Mouse (Mus musculus) olfactory bulb, adult 2 months (tissue): ENCODE measurements around the gene Ak6. TPM values are rescaled to one million over a fixed set of nuclear protein-coding genes. Genes with fewer than 3 reads are reported as not detected.
A peak's percentile ranks its signal among the peaks of the same experiment; 100 is the strongest.

Source experiments
- H3K27ac ChIP-seq: fragments of 200-500 bp; 2 replicates; pipeline ENCODE4 v1.5.1; 2012; ENCODE audit warnings: low read depth, low read length; ENCODE audit not compliant: insufficient read depth
- H3K4me1 ChIP-seq: fragments of 200-500 bp; 2 replicates; pipeline ENCODE4 v1.6.1; 2012; ENCODE audit warnings: low read length; ENCODE audit not compliant: control insufficient read depth, insufficient read depth
- H3K4me3 ChIP-seq: fragments of 200-500 bp; 2 replicates; pipeline ENCODE4 v1.5.1; 2012; ENCODE audit warnings: mild to moderate bottlenecking, low read depth, low read length, moderate library complexity; ENCODE audit not compliant: insufficient read depth
- CTCF ChIP-seq: fragments of 200-500 bp; IDR thresholded peaks from 2 replicates; pipeline ENCODE4 v1.5.1; 2012; ENCODE audit warnings: low read depth, mild to moderate bottlenecking, low read length, moderate library complexity; ENCODE audit not compliant: insufficient read depth
- POLR2A ChIP-seq: fragments of 200-500 bp; IDR thresholded peaks from 2 replicates; pipeline ENCODE4 v1.6.1; 2012; ENCODE audit warnings: mild to moderate bottlenecking, low read depth, low read length, moderate library complexity; ENCODE audit not compliant: insufficient read depth
- WGBS: fragments of 180-500 bp; shearing (Covaris S2); methylation state at CpG from one replicate; pipeline ENCODE4 v1.1.7; 2018; 5-methylcytosine and 5-hydroxymethylcytosine counted together
- polyA plus RNA-seq: library from polyadenylated mRNA; stranded (reverse); fragments of >200 nt; gene quantifications from 2 replicates; pipeline ENCODE4 v1.2.4, GENCODE M21; 2012; ENCODE audit warnings: low replicate concordance; ENCODE audit not compliant: missing spikeins, insufficient read depth, insufficient read length

Ak6 gene
- polyA plus RNA-seq, 1 experiment: not detected

DNA sequence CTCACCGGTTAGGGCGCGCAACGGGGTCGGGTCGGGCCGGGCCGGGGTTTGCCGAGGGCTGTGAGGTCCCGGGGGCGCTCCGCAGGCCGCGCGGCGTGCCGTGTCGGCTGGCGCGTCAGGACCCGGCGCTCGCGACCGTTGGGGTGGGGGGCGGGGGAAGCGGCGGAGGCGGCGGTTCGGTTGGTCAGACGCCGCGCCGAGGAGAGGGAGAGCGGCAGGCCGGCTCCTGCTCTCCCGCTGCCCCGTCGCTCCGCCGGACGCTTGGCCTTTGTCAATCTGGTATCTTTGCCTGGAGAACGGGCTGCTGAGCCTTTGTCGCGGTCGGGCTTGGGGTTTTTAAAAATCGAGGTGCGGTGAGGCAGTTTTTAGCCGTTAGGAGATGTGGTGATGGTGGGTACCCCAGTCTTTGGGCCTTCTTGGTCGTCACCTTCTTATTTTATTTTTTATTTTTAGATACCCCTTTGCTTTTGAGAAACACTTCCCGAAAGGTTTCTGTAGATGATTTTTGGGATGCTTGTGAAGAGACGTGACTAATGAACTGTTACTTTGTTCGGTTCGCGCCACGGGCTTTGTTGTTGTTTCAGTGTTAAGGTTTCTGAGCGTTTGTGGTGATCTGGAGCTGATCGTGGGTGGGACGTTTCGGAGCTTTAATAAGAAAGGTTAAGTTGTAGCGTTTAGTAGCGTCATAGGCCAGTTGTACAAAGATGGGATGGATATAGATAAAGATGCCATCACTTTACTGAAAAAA, 834 bp downstream of the Ak6 start, which contains the start of gene Taf9:
TSS of gene Taf9 (plus strand) at position 141 of the 748 bp plus-strand sequence.
- TF ChIP-seq POLR2A (no peak), CTCF (no peak)
- H3K4me3 ChIP-seq: peak within 1 kb of the TSS; percentile 97
- under 1% methylated on average over 63 of the region's 63 CpGs for WGBS
- peaks cover 9% of the 10 kb centered on the region for H3K4me1 ChIP-seq
- peak within 1 kb of the TSS; percentile 100 for H3K27ac ChIP-seq

DNA sequence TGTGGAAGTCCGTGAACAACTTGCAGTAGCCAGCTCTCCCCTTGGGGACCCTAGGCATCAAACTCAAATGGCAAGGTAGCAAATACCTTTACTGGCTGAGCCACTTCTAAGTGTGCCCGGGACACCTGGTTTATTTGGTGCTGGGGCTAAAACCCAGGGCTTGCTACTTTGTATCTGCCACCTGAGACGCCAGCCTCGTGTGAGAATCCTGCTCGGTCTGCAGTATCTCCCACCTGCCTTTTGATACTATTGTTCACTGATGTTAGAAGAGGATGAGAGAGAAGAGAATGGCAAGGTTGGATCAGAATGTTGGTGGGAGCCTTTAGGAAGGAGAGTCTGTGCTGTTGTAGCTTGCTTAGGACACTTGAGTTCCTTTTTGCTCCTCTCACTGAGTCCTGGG, 7.3 kb downstream of the Ak6 start:
- 91% methylated on average over 5 of the region's 5 CpGs for WGBS

DNA sequence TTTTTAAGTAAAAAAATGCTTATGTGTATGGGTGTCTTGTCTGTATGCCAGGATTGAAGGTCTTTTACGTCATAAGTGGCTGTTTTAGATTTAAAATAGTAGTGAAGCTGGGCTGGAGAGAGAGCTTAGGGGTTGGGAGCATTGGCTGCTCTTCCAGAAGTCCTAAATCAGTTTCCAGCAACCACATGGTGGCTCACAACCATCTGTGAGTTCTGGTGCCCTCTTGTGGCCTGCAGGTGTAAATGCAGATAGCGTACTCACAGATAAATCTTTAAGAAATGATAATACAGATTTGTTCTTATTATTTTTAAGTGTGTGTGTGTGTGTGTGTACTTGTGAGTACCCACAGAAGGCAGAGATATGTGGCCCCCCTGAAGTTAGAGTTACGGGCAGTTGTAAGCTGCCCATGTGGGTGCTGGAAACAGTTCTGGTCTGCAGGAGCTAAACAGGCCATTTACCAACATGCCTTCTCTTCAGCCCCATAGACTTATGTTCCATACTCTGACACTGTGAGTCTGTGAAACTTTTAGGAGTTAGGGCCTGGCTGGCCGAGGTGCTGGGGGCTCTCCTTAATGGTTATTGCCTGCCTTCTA, 9.2 kb downstream of the Ak6 start:
- Histone ChIP-seq H3K4me1 (no peaks in the 10 kb centered on the region), H3K27ac (no peak overlapping the region), H3K4me3 (no peak overlapping the region)
- 45% methylated on average over 4 of the region's 4 CpGs for WGBS
- TF ChIP-seq POLR2A (no peak), CTCF (no peak)

More for the DNA sequence above, 7.3 kb downstream of the Ak6 start:
- Histone ChIP-seq H3K27ac (no peak overlapping the region), H3K4me3 (no peak overlapping the region), H3K4me1 (peaks cover 5% of the 10 kb centered on the region; the same call in 1 of the 2 replicates)
- no peak for TF ChIP-seq CTCF

DNA sequence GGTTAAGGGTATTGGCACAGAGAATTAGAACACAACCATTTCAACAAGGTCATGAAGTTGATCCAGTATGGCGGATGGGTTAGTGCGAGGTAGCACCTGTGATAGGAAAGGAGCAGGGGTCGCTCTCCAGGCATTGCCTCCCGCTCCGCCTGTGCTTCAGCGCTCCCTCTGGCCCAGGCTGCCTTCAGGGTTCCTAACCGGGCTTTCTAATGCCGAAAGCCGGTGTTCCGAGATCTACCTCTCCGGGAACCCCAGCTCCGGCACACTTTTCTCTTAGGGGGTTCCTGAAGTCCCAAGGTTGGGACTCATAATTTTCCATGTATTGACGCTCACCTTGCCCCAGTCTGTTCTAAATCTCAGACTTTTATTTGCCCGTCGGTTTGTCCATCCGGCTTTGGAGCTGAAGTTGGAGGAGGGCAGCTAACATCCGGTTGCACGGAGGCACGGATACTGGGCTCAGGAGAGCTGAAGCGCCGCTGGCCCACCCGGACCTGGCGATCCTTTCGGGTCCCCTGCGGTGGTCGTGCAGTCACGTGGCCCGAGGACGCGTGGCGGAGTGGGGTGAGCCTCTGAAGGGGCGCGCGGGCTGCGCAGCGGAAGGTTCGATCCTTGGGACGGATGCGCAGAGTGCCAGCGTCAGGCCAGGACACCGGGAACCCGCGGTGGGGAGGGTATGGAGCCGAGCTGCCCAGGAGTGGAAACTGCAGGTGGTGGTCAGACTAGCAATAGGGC, 18.7 kb downstream of the Ak6 start, which contains the start of gene Ccdc125:
TSS of gene Ccdc125 (plus strand) at position 427 of the 732 bp plus-strand sequence.
- H3K27ac ChIP-seq: no peak within 1 kb of the TSS
- H3K4me3 ChIP-seq: peak within 1 kb of the TSS; percentile 35
- WGBS: under 1% methylated on average over 44 of the region's 44 CpGs
- peaks cover 7% of the 10 kb centered on the region; the same call in 1 of the 2 replicates for H3K4me1 ChIP-seq
- TF ChIP-seq CTCF: no peak

DNA sequence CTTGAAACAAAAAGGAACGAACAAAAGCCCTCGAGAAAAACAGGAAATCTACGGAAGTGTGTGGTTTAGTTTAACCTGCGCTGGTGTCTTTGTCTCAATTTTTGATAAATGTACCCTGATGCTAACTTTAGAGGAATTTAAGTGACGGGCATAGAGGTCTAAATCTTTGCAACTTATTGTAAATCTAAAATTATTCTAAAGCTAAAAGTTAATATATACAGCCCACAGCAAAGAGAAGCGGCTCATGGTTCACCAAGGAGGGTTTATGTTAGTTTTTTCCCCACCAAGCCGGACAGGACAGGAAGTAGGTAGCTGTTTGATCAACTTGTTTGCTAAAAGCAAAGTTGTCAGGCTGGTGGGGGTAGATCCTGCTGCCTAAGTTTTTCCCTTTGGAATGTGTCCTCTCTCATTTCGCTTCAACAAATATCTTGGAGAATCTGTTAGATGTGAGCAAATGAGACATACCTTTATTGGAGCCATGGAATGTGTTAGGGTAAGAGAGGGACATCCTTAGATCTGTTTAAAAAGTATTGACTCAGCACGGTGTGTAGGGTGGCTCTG, 19.5 kb downstream of the Ak6 start:
- TF ChIP-seq POLR2A (no peak), CTCF (no peak)
- WGBS: 69% methylated on average over 9 of the region's 9 CpGs
- Histone ChIP-seq H3K27ac (no peak overlapping the region), H3K4me3 (no peak overlapping the region), H3K4me1 (peaks cover 7% of the 10 kb centered on the region; the same call in 1 of the 2 replicates)

DNA sequence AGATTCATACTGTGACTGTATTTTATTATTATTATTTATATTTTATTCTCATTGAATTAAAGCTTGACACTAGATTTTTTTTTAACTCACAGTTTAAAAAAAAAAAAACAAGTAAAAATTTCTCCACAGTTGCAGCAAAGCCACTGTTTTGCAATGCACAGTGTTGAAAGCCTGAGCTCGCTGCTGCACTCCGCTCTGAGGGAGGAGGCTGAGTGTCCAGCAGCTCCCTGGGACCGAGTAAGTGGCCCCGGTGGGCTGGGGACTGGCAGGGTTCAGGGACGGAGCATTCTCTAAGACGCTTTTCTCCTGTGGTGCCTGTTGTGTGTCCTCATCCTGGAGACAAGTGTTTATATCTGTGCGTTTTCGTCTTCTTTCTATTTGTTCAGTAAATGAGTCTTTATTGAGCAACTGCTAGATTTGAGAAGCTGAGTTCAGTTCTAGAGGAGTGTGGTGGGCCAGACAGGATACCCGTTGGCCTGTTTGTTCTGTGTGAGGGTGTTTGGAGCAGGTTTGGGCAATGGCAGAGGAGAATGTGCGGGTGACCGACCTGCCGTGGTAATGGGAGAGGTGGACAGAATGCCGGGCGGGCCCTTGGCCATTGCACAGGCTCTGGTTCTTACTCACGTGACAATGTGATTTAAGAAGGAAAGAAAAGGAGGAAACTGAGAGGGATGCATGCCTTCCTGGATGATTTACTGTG, 25.3 kb downstream of the Ak6 start:
- Histone ChIP-seq H3K4me1 (no peaks in the 10 kb centered on the region), H3K27ac (no peak overlapping the region), H3K4me3 (no peak overlapping the region)
- whole genome bisulfite sequencing: 87% methylated on average over 15 of the region's 15 CpGs
- TF ChIP-seq CTCF (no peak), POLR2A (no peak)

DNA sequence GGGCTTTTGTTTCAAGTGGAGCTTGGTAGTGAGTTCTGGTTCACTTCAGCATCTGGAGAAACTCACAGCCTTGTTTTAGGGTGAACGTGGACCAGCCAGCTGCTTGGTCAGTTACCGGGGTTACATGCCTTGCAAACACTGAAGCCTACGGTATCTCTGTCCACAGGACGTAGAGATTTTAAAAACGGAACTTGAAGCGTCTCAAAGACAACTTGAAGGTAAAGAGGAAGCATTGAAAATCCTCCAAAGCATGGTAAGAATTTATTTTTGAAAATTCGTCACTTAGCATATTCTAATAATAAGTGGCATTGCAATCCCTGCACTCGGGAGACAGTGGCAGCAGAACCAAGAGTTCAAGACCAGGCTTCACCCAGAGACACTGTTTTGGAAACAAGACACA, 30.8 kb downstream of the Ak6 start:
- Histone ChIP-seq H3K4me3 (no peak overlapping the region), H3K4me1 (no peaks in the 10 kb centered on the region), H3K27ac (no peak overlapping the region)
- no peak for TF ChIP-seq POLR2A
- TF ChIP-seq CTCF: no peak
- 89% methylated on average over 8 of the region's 8 CpGs for WGBS

DNA sequence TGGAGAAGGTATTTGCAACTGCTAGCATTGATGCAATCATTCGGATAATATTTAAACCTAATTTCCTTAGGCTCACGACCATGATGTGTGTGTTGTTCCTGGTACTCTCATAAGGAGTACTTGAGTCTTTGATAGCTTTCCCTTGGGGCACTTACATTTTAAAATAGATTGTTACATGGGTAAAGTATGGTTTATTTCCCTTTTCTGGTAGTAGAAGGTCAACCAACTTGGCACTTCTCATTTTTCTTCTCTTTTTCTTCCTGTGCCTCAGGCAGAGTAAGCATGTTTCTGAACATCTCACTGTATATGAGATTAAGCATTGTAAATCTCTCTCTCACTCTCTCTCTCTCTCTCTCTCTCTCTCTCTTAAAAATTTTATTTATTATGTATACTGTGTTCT, 32.1 kb downstream of the Ak6 start:
- no peaks in the 10 kb centered on the region for H3K4me1 ChIP-seq
- TF ChIP-seq POLR2A (no peak), CTCF (no peak)
- no peak overlapping the region for H3K4me3 ChIP-seq
- 90% methylated on average over 2 of the region's 2 CpGs for WGBS
- H3K27ac ChIP-seq: no peak overlapping the region

DNA sequence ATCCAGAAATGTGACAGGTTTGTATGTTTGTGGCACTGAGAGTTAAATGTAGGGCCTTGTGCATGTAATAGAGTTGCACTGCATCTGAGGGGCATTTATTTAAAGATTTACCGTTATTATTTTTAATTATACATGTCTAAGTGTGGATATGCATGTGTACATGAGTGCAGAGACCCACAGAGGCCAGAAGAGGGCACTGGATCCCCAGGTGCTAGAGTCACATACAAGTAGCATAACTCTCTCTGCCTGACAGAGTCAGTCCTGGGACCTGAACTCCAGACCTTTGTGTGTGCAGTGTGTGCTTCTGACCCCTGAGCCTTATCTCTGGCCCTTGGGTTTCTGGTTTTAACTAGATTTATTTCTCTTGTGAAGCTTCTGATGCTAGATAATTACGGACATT, 33.6 kb downstream of the Ak6 start:
- Histone ChIP-seq H3K4me3 (no peak overlapping the region), H3K27ac (no peak overlapping the region), H3K4me1 (no peaks in the 10 kb centered on the region)
- no peak for TF ChIP-seq CTCF
- WGBS: 85% methylated on average over 2 of the region's 2 CpGs
